Mouse (Mus musculus) lung, postnatal 0 days (tissue): Measurements from ENCODE around the gene Upk1a. TPM values are rescaled to one million over a fixed set of nuclear protein-coding genes. Genes with fewer than 3 reads are reported as not detected.

Experiments used
- ATAC-seq: fragments of 200-750 bp; cut with Nextera tagmentation; 2 replicates; pipeline ENCODE4 v1.8.0; 2017; ENCODE audit warnings: moderate library complexity
- DNase-seq: peaks from one replicate; pipeline ENCODE4 v3.0.0-alpha.2; 2016; ENCODE audit warnings: low spot score
- H3K27ac ChIP-seq: fragments of 300-500 bp; sonication (generic); 2 replicates; pipeline ENCODE4 v1.5.1; 2014; ENCODE audit warnings: antibody characterized with exemption, mild to moderate bottlenecking, low read length, mixed read lengths
- H3K27me3 ChIP-seq: fragments of 300-500 bp; sonication (generic); replicated peaks from 2 replicates; pipeline ENCODE4 v1.6.1; 2014; ENCODE audit warnings: low read length, mixed read lengths; ENCODE audit not compliant: insufficient read depth
- H3K36me3 ChIP-seq: fragments of 300-500 bp; sonication (generic); 2 replicates; pipeline ENCODE4 v1.6.1; 2014; ENCODE audit warnings: low read length, mixed read lengths; ENCODE audit not compliant: insufficient read depth
- H3K4me1 ChIP-seq: fragments of 300-500 bp; sonication (generic); 2 replicates; pipeline ENCODE4 v1.6.1; 2014; ENCODE audit warnings: antibody characterized with exemption, low read depth, low read length, mixed read lengths; ENCODE audit not compliant: insufficient read depth
- H3K4me2 ChIP-seq: fragments of 300-500 bp; sonication (generic); replicated peaks from 2 replicates; pipeline ENCODE4 v1.6.1; 2014; ENCODE audit warnings: low read depth, mild to moderate bottlenecking, low read length, moderate library complexity, mixed read lengths
- H3K4me3 ChIP-seq: fragments of 300-500 bp; sonication (generic); 2 replicates; pipeline ENCODE4 v1.5.1; 2014; ENCODE audit warnings: low read depth, low read length
- H3K9ac ChIP-seq: fragments of 300-500 bp; sonication (generic); replicated peaks from 2 replicates; pipeline ENCODE4 v1.6.1; 2014; ENCODE audit warnings: low read depth, mild to moderate bottlenecking
- H3K9me3 ChIP-seq: fragments of 300-500 bp; sonication (generic); 2 replicates; pipeline ENCODE4 v1.6.1; 2016; ENCODE audit warnings: low read length, mixed read lengths
- CTCF ChIP-seq: IDR thresholded peaks from 2 replicates; pipeline ENCODE4 v1.5.1; 2016; ENCODE audit warnings: antibody characterized with exemption, mild to moderate bottlenecking
- EP300 ChIP-seq: IDR thresholded peaks from 2 replicates; pipeline ENCODE4 v1.6.1; 2016; ENCODE audit warnings: antibody characterized with exemption, mild to moderate bottlenecking, control low read depth
- WGBS: fragments of 180-500 bp; shearing (Covaris S2); extraction: QIAGEN DNeasy Blood & Tissue Kit; methylation state at CpG from one replicate; pipeline ENCODE4 v1.1.7; 2014; 5-methylcytosine and 5-hydroxymethylcytosine counted together
- polyA plus RNA-seq: library from polyadenylated mRNA; unstranded; fragments of >200 nt; fragmentation: Nextera tagmentation; extraction: Ambion mirVana; gene quantifications from 2 replicates; pipeline ENCODE4 v1.2.1, GENCODE M21; 2015

Gene Upk1a
- polyA plus RNA-seq, 1 experiment from 2014 or later: 11.2 TPM

GRCm38 (mm10) chr7:30615049-30615760 lies 2.6 kb upstream of the Upk1a start:
- Histone ChIP-seq H3K9me3 (no peaks in the 10 kb centered on the region), H3K36me3 (peaks cover 12% of the 10 kb centered on the region), H3K4me1 (no peaks in the 10 kb centered on the region), H3K27me3 (no peaks in the 10 kb centered on the region), H3K4me2 (no peak overlapping the region), H3K9ac (no peak overlapping the region), H3K4me3 (no peak overlapping the region), H3K27ac (no peak overlapping the region)
- WGBS: 50% methylated on average over 5 of the region's 5 CpGs
- DNase-seq (no peak), ATAC-seq (peak; percentile 21)
- no peak for TF ChIP-seq CTCF
- TF ChIP-seq EP300: no peak

DNA sequence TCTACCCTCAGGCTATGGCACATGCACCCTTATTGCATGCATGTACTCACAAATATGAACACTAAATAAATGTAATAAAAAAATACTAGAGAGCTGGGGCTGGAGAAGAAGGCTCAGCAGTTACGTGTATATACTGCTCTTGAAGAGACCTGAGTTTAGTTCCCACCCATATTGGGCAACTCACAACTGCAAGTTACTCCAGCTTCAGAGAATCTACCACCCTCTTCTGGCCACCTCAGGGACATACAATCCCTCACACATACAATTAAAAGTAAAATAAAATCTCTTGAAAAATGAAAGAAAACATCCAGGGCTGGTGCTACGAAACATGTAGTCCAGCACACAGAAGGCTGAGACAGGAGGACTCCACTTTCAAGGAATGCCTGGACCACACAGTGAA lies 1.8 kb upstream of the Upk1a start:
- WGBS: 57% methylated on average over 2 of the region's 2 CpGs
- Histone ChIP-seq H3K4me3 (no peak overlapping the region), H3K36me3 (peaks cover 12% of the 10 kb centered on the region), H3K27me3 (no peaks in the 10 kb centered on the region), H3K9ac (no peak overlapping the region), H3K9me3 (no peaks in the 10 kb centered on the region), H3K4me2 (no peak overlapping the region), H3K27ac (no peak overlapping the region), H3K4me1 (no peaks in the 10 kb centered on the region)
- peak; percentile 80 for DNase-seq
- ATAC-seq: peak; percentile 58
- TF ChIP-seq CTCF: peak; percentile 58
- TF ChIP-seq EP300: no peak

DNA sequence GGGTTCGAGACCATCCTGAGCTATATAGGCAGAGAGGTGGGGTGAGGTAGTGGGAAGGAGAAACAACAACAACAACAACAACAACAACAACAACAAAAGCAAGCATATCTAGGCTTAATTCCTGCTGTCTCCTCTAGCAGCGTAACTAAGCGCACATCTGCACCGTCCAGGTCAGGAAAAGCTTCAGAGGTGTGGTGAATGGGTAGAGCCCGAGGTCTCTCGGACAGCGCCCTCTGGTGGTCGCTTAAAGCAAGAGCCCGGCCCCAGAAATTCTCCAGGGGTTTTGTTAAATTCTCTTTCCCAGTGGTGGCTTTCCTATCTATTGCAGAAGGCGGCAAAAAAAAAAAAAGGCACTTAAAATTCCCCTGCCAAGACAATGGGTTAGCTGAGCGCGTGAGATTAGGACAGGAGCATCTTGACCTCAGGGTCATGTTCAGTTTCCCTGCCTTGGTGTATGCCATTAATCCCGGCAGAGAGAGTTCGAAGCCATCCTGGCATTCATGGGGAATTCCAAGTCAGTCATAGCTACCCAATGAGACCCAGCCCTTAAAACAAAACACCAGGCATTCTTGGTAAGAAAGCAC lies 974 bp upstream of the Upk1a start:
- H3K4me1 ChIP-seq: no peaks in the 10 kb centered on the region
- H3K27me3 ChIP-seq: no peaks in the 10 kb centered on the region
- 19% methylated on average over 14 of the region's 14 CpGs for WGBS
- H3K4me2 ChIP-seq: no peak overlapping the region
- H3K9me3 ChIP-seq: no peaks in the 10 kb centered on the region
- peaks cover 9% of the 10 kb centered on the region; the same call in 1 of the 2 replicates for H3K36me3 ChIP-seq
- TF ChIP-seq EP300 (no peak), CTCF (peak; percentile 74)
- no peak overlapping the region for H3K9ac ChIP-seq
- DNase-seq (peak; percentile 71), ATAC-seq (peak; percentile 67)
- H3K4me3 ChIP-seq: no peak overlapping the region
- H3K27ac ChIP-seq: no peak overlapping the region

GRCm38 (mm10) chr7:30610043-30610442 lies 2.6 kb downstream of the Upk1a start:
- DNase-seq: no peak
- no peak overlapping the region for H3K27ac ChIP-seq
- H3K27me3 ChIP-seq: no peaks in the 10 kb centered on the region
- H3K4me3 ChIP-seq: no peak overlapping the region
- no peaks in the 10 kb centered on the region for H3K36me3 ChIP-seq
- H3K4me1 ChIP-seq: no peaks in the 10 kb centered on the region
- TF ChIP-seq CTCF: no peak
- TF ChIP-seq EP300: no peak
- H3K4me2 ChIP-seq: no peak overlapping the region
- WGBS: 51% methylated on average over 7 of the region's 7 CpGs
- no peak for ATAC-seq
- no peak overlapping the region for H3K9ac ChIP-seq
- no peaks in the 10 kb centered on the region for H3K9me3 ChIP-seq

- Histone ChIP-seq H3K27me3 (no peaks in the 10 kb centered on the region), H3K4me3 (no peak overlapping the region), H3K36me3 (no peaks in the 10 kb centered on the region), H3K4me2 (no peak overlapping the region), H3K27ac (no peak overlapping the region), H3K9me3 (no peaks in the 10 kb centered on the region), H3K4me1 (no peaks in the 10 kb centered on the region), H3K9ac (no peak overlapping the region)
- ATAC-seq: no peak
- no peak for TF ChIP-seq EP300
- no peak for TF ChIP-seq CTCF
- no peak for DNase-seq
- WGBS: 52% methylated on average over 16 of the region's 16 CpGs
Observed at GRCm38 (mm10) chr7:30608476-30608875, 4.2 kb downstream of the Upk1a start.

DNA sequence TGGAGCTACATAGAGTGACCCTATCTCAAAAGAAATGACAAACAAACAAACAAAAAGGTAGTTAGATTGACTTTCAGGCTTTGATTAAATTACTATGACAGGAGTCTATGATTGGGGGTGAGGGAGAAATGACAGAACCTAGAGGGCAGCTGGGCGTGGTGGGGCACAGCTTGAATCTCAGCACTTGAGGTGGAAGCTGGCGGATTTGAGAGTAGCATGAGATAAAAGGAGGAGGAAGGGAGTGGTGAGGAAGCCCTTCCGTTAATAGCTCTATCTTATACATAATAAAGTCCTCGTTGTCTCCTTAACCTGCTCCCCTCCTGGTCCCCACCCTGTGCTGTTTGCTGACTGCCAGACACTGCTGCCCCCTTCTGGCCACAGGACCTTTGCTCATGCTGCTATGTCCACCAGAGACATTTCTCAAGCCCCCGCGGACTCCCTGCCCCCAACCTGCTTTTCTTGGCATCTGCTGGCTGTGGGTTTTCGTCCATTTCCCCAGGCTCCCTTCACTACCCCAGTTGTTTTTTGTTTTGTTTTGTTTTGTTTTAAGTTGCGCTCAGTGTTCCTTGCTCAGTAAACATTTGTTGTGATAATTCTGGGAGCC lies 4.8 kb downstream of the Upk1a start:
- peak; percentile 76 for DNase-seq
- WGBS: 17% methylated on average over 8 of the region's 8 CpGs

More for the DNA sequence above, 4.8 kb downstream of the Upk1a start:
- Histone ChIP-seq H3K36me3 (no peaks in the 10 kb centered on the region), H3K4me3 (no peak overlapping the region), H3K4me2 (no peak overlapping the region), H3K27ac (no peak overlapping the region), H3K4me1 (no peaks in the 10 kb centered on the region), H3K27me3 (no peaks in the 10 kb centered on the region), H3K9ac (no peak overlapping the region), H3K9me3 (no peaks in the 10 kb centered on the region)
- peak; percentile 80 for ATAC-seq
- TF ChIP-seq CTCF (peak; percentile 85), EP300 (0 out of 2 replicates have a peak, but pooled peaks have one; percentile 39)
